Mouse (Mus musculus) liver, postnatal 0 days (tissue): ENCODE measurements around the gene Sptb. TPM values are rescaled to one million over a fixed set of nuclear protein-coding genes. Genes with fewer than 3 reads are reported as not detected.

ENCODE experiments used
- ATAC-seq: fragments of 200-750 bp; cut with Nextera tagmentation; 2 replicates; pipeline ENCODE4 v1.8.0; 2017; ENCODE audit warnings: mild to moderate bottlenecking, moderate library complexity
- DNase-seq: peaks from one replicate; pipeline ENCODE4 v3.0.0-alpha.2; 2016
- H3K27ac ChIP-seq: fragments of 300-500 bp; sonication (generic); 2 replicates; pipeline ENCODE4 v1.5.1; 2014; ENCODE audit warnings: antibody characterized with exemption, moderate library complexity, mild to moderate bottlenecking, low read depth
- H3K27me3 ChIP-seq: fragments of 300-500 bp; sonication (generic); 2 replicates; pipeline ENCODE4 v1.6.1; 2014; ENCODE audit warnings: low read length, control low read depth, mixed read lengths; ENCODE audit not compliant: insufficient read depth
- H3K36me3 ChIP-seq: fragments of 300-500 bp; sonication (generic); replicated peaks from 2 replicates; pipeline ENCODE4 v1.6.1; 2014; ENCODE audit warnings: mild to moderate bottlenecking, control low read depth, low read length, moderate library complexity, mixed read lengths; ENCODE audit not compliant: insufficient read depth
- H3K4me1 ChIP-seq: fragments of 300-500 bp; sonication (generic); 2 replicates; pipeline ENCODE4 v1.6.1; 2014; ENCODE audit warnings: antibody characterized with exemption, mild to moderate bottlenecking, control low read depth; ENCODE audit not compliant: insufficient read depth
- H3K4me2 ChIP-seq: fragments of 300-500 bp; sonication (generic); 2 replicates; pipeline ENCODE4 v1.6.1; 2014; ENCODE audit warnings: low read depth, mild to moderate bottlenecking, low read length, moderate library complexity, mixed read lengths
- H3K4me3 ChIP-seq: fragments of 300-500 bp; sonication (generic); 2 replicates; pipeline ENCODE4 v1.5.1; 2014; ENCODE audit warnings: low read depth, low read length
- H3K9ac ChIP-seq: fragments of 300-500 bp; sonication (generic); replicated peaks from 2 replicates; pipeline ENCODE4 v1.6.1; 2014; ENCODE audit warnings: mild to moderate bottlenecking, moderate library complexity
- H3K9me3 ChIP-seq: fragments of 300-500 bp; sonication (generic); 2 replicates; pipeline ENCODE4 v1.6.1; 2016; ENCODE audit warnings: mild to moderate bottlenecking, control low read depth, low read length, mixed read lengths
- CTCF ChIP-seq: sonication (generic); IDR thresholded peaks from 2 replicates; pipeline ENCODE4 v1.5.1; 2016; ENCODE audit warnings: antibody characterized with exemption, low read depth
- EP300 ChIP-seq: IDR thresholded peaks from 2 replicates; pipeline ENCODE4 v1.6.1; 2016; ENCODE audit warnings: antibody characterized with exemption, low read depth, mild to moderate bottlenecking
- WGBS: fragments of 180-500 bp; shearing (Covaris S2); extraction: QIAGEN DNeasy Blood & Tissue Kit; methylation state at CpG from one replicate; pipeline ENCODE4 v1.1.7; 2014; ENCODE audit not compliant: insufficient replicate concordance; 5-methylcytosine and 5-hydroxymethylcytosine counted together
- polyA plus RNA-seq: library from polyadenylated mRNA; unstranded; fragments of >200 nt; fragmentation: Nextera tagmentation; extraction: Ambion mirVana; gene quantifications from 2 replicates; pipeline ENCODE4 v1.2.1, GENCODE M21; 2015

The Sptb gene
- polyA plus RNA-seq, 1 experiment from 2014 or later, result 14.8 TPM

DNA sequence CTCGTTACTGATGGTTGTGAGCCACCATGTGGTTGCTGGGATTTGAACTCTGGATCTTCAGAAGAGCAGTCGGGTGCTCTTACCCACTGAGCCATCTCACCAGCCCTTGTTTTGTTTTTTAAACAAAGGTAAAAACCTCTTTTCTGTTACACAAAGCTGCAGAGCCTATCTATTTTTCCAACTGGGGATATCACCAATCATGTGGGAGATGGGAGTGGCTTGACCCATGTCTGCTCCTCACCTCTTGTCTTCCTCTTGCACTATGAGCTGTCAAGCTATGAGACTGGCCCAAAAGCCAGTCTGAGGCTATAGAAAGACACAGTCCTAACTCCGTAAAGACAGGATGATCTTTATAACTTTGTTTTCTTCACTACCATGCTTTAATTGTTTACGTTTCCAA, 8.0 kb upstream of the Sptb start:
- no peak for ATAC-seq

DNA sequence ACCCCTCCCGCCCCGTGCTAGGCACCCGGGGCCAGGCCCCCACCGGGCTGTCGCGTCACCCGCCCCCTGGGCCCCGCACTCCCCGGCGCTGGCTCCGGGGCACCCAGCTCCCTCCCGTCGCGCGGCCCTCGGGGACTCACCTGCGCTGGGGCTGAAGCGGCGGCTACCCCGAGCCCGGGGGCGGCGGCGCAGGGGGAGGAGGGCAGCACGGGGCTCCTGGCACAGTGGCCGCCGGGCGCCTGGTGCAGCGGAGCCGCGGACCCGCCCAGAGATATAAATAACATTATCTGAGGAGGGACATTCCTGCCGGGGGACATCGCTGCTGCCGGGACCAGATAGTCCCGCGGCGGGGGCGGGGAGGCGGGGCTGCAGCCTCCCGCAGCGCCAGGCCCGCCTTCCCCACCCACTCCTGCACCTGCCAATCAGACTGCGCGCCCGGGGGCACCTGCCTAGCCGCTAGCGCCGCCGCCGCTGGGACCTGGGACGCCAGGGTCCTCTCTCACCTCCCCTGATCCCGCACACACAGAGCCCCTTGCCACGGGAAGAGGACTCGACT, 474 bp downstream of the Sptb start:
- DNase-seq (peak; percentile 91), ATAC-seq (peak; percentile 94)
- Histone ChIP-seq H3K9me3 (no peaks in the 10 kb centered on the region), H3K4me3 (peak overlapping the region; percentile 88), H3K36me3 (no peaks in the 10 kb centered on the region; the same call in none of the 2 replicates), H3K27ac (peak overlapping the region; percentile 88), H3K9ac (peak overlapping the region; percentile 95), H3K4me2 (peak overlapping the region; percentile 86), H3K27me3 (peaks cover 34% of the 10 kb centered on the region), H3K4me1 (peaks cover 14% of the 10 kb centered on the region)
- 2% methylated on average over 31 of the region's 55 CpGs for WGBS
- TF ChIP-seq CTCF (peak; percentile 27; the same call in 1 of the 2 replicates), EP300 (peak; percentile 91)

More for the DNA sequence above, 8.0 kb upstream of the Sptb start:
- Histone ChIP-seq H3K4me1 (no peaks in the 10 kb centered on the region), H3K27me3 (0 out of 2 replicates have a peak, but pooled peaks cover 6% of the 10 kb centered on the region), H3K27ac (no peak overlapping the region), H3K36me3 (no peaks in the 10 kb centered on the region), H3K4me3 (no peak overlapping the region), H3K9ac (no peak overlapping the region), H3K4me2 (no peak overlapping the region), H3K9me3 (no peaks in the 10 kb centered on the region)
- DNase-seq, result no peak
- TF ChIP-seq CTCF (no peak), EP300 (no peak)
- 78% methylated on average over 4 of the region's 4 CpGs for WGBS

DNA sequence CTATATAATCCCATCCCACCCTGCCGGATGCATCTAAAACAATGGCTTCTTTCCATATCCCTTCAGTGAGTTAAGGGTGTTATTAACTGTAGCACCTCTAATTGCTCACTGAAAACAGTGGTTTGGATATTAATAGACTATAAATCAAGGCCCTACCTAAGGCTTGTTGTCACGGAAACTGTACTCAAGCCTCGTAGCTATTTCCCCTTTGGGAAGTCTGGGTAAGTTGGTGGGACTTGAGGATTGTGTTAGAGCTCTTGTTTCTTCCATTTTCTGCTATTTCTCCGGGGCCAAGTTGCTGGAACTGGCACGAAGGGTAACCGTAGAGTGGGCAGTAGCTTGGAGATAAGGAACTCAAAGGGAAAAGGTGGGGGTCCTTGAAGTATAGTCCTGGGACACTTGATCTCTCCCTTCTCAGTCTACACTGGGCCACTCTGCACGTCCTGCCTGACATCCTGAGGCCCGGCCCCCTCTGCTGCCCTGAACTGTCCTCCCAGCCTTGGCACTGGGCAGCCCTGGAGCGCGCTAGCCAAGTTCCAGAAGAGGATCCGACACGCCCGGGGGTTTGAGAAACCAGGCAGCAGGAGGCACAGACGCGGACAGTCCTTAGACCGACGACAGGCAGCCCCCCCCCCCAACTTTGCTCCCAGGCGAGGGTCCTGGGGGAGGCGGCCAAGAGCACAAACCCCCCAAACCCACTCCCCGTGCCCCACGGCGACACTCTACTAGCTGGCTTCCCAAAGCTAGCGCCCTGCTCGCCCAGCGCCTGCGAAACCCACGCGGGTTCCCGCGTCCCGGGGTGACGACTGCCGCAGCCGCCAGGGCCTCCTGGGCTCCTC, 1.2 kb downstream of the Sptb start:
- Histone ChIP-seq H3K27ac (peak overlapping the region; percentile 88), H3K36me3 (no peaks in the 10 kb centered on the region; the same call in none of the 2 replicates), H3K27me3 (peaks cover 34% of the 10 kb centered on the region), H3K9me3 (no peaks in the 10 kb centered on the region), H3K4me2 (peak overlapping the region; percentile 86), H3K4me3 (peak overlapping the region; percentile 88), H3K9ac (peak overlapping the region; percentile 95), H3K4me1 (peaks cover 19% of the 10 kb centered on the region)
- TF ChIP-seq CTCF, result no peak
- TF ChIP-seq EP300, result no peak
- WGBS, result 5% methylated on average over 24 of the region's 34 CpGs
- peak; percentile 47 for ATAC-seq
- peak; percentile 64 for DNase-seq

DNA sequence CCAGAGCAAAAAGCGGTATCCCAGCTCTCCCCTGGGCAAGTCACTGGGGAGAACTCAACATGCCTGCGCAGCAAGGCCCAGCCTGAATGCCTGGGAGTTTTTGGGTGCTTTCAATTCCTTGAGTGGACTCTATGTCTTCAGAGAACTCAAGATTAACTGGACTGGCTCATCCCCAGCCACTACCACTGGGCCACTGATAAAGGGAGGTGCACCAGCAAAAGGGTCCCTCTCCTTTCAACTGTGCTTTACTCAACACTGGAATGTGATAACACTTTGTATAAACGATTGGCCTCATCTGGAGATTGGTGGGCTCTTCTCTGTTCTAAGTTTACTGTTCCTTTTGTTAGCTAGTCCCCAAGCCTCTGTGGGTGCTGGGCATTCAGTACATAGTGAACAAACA, 2.2 kb downstream of the Sptb start:
- Histone ChIP-seq H3K4me2 (peak overlapping the region; percentile 86), H3K27ac (peak overlapping the region; percentile 88; the same call in 1 of the 2 replicates), H3K4me3 (peak overlapping the region; percentile 88), H3K9ac (peak overlapping the region; percentile 95), H3K36me3 (no peaks in the 10 kb centered on the region; the same call in none of the 2 replicates), H3K27me3 (peaks cover 28% of the 10 kb centered on the region), H3K4me1 (peaks cover 19% of the 10 kb centered on the region), H3K9me3 (no peaks in the 10 kb centered on the region)
- ATAC-seq, result no peak
- 50% methylated on average over 3 of the region's 3 CpGs for WGBS
- TF ChIP-seq EP300 (peak; percentile 33; the same call in 1 of the 2 replicates), CTCF (no peak)
- DNase-seq, result no peak

DNA sequence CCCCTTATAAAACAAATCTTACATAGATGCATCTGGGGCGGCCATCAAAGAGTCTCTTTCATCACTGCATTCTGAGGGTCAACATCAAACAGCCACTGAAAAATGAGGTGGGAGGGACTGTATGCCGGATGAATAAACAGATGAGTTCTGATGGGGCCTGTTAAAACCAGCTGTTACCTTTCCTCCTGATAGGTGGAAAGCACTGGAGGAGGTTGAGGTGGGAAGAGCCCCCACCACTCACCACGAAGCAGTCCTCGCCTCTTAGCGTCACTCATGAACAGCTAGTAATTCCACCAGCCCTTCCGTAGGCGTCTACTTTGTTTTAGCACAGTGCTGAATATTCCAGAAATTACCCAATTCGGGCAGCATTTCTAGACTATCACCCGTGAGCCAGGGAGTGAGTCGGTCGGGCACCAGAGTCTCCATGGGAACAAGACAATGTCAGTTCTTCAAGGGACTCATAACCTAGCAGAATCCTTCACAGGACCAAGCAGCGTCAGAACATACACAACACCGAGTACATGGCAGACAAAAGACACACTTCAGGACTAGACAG, 13.9 kb downstream of the Sptb start:
- H3K4me3 ChIP-seq, result no peak overlapping the region
- H3K9ac ChIP-seq, result no peak overlapping the region
- no peak overlapping the region for H3K4me2 ChIP-seq
- no peak for TF ChIP-seq CTCF
- TF ChIP-seq EP300, result no peak
- no peaks in the 10 kb centered on the region for H3K27me3 ChIP-seq
- H3K36me3 ChIP-seq, result peaks cover 2% of the 10 kb centered on the region; the same call in 1 of the 2 replicates
- no peak overlapping the region for H3K27ac ChIP-seq
- no peaks in the 10 kb centered on the region for H3K9me3 ChIP-seq
- WGBS, result 86% methylated on average over 13 of the region's 13 CpGs
- H3K4me1 ChIP-seq, result peaks cover 9% of the 10 kb centered on the region
- DNase-seq (no peak), ATAC-seq (no peak)

DNA sequence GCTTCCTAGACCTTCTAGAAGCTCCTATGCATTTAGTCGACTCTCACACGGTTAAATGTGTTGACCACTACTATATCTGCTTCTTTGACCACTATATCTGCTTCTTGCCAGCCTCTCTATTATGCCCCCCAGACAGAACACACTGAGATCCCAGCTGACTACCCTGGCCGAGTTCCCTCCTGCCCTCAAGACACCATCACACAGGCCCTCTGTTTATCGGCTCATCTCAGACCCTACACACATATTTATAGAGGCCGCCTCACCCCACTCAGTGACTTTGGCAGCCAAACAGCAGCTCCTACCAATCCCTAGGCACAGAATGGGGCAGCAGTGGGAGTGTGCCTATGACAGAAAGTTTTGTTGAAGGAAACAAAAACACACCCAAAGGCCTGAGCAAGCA, 14.6 kb downstream of the Sptb start:
- no peak overlapping the region for H3K4me3 ChIP-seq
- peaks cover 9% of the 10 kb centered on the region for H3K4me1 ChIP-seq
- no peaks in the 10 kb centered on the region for H3K9me3 ChIP-seq
- H3K27ac ChIP-seq, result no peak overlapping the region
- no peaks in the 10 kb centered on the region for H3K27me3 ChIP-seq
- 68% methylated on average over 5 of the region's 5 CpGs for WGBS
- no peak for ATAC-seq
- no peak for TF ChIP-seq CTCF
- TF ChIP-seq EP300, result no peak
- H3K4me2 ChIP-seq, result no peak overlapping the region; the same call in 1 of the 2 replicates
- no peak overlapping the region for H3K9ac ChIP-seq
- peaks cover 2% of the 10 kb centered on the region; the same call in 1 of the 2 replicates for H3K36me3 ChIP-seq
- no peak for DNase-seq
